Mouse (Mus musculus) erythroblast, embryonic 14.5 days (primary cell): ENCODE data around the gene Atad2b.

ENCODE experiments used
- GATA1 ChIP-seq: IDR thresholded peaks from 2 replicates; pipeline ENCODE4 v1.6.1; 2012; ENCODE audit warnings: low read length, inconsistent platforms, mixed read lengths
- TAL1 ChIP-seq: IDR thresholded peaks from 3 replicates; pipeline ENCODE4 v1.6.1; 2012; ENCODE audit warnings: low read length, inconsistent platforms, mixed read lengths

- TF ChIP-seq TAL1 (no peak), GATA1 (no peak)
Observed at GRCm38 (mm10) chr12:4952272-4952671, 35.1 kb downstream of the Atad2b start.
